Mouse (Mus musculus) midbrain, embryonic 16.5 days (tissue): ENCODE measurements at regions not wholly inside any gene's neighbourhood (a gene's known extent, or its start where the extent isn't known, plus 50 kb on each side); places are given as distances from the start of the nearest gene placed in this dataset.
A peak's percentile ranks its signal among the peaks of the same experiment; 100 is the strongest.

Source experiments
- ATAC-seq: fragments of 200-750 bp; cut with Nextera tagmentation; 2 replicates; pipeline ENCODE4 v1.8.0; 2017; ENCODE audit warnings: moderate TSS enrichment
- H3K27ac ChIP-seq: fragments of 300-500 bp; sonication (generic); 2 replicates; pipeline ENCODE4 v1.5.1; 2014; ENCODE audit warnings: mild to moderate bottlenecking, low read length, mixed read lengths
- H3K27me3 ChIP-seq: fragments of 300-500 bp; sonication (generic); 2 replicates; pipeline ENCODE4 v1.6.1; 2014; ENCODE audit warnings: low read depth, low read length, mixed read lengths; ENCODE audit not compliant: control insufficient read depth, insufficient read depth
- H3K36me3 ChIP-seq: fragments of 300-500 bp; sonication (generic); 2 replicates; pipeline ENCODE4 v1.6.1; 2014; ENCODE audit warnings: mild to moderate bottlenecking, low read length, moderate library complexity, mixed read lengths; ENCODE audit not compliant: control insufficient read depth, insufficient read depth
- H3K4me1 ChIP-seq: fragments of 300-500 bp; sonication (generic); 2 replicates; pipeline ENCODE4 v1.6.1; 2014; ENCODE audit warnings: mild to moderate bottlenecking, low read length, mixed read lengths; ENCODE audit not compliant: control insufficient read depth, insufficient read depth
- H3K4me2 ChIP-seq: fragments of 300-500 bp; sonication (generic); 2 replicates; pipeline ENCODE4 v1.6.1; 2014; ENCODE audit warnings: mild to moderate bottlenecking, low read length, mixed read lengths
- H3K4me3 ChIP-seq: fragments of 300-500 bp; sonication (generic); 2 replicates; pipeline ENCODE4 v1.5.1; 2014; ENCODE audit warnings: low read depth, mild to moderate bottlenecking, low read length, moderate library complexity, mixed read lengths
- H3K9ac ChIP-seq: fragments of 300-500 bp; sonication (generic); 2 replicates; pipeline ENCODE4 v1.6.1; 2014; ENCODE audit warnings: low read depth, low read length, mixed read lengths
- H3K9me3 ChIP-seq: fragments of 300-500 bp; sonication (generic); replicated peaks from 2 replicates; pipeline ENCODE4 v1.6.1; 2014; ENCODE audit warnings: mild to moderate bottlenecking, low read length, mixed read lengths; ENCODE audit not compliant: control insufficient read depth, poor library complexity, severe bottlenecking
- WGBS: fragments of 180-500 bp; shearing (Covaris S2); extraction: QIAGEN DNeasy Blood & Tissue Kit; methylation state at CpG from one replicate; pipeline ENCODE4 v1.1.7; 2014; 5-methylcytosine and 5-hydroxymethylcytosine counted together

GRCm38 (mm10) chr5:51882594-51882993, 307.7 kb downstream of the Dhx15 start:
- Histone ChIP-seq H3K4me2 (no peak overlapping the region), H3K9me3 (no peaks in the 10 kb centered on the region), H3K4me1 (no peaks in the 10 kb centered on the region), H3K9ac (no peak overlapping the region), H3K27ac (no peak overlapping the region), H3K36me3 (no peaks in the 10 kb centered on the region), H3K4me3 (no peak overlapping the region), H3K27me3 (no peaks in the 10 kb centered on the region)
- 75% methylated on average over 4 of the region's 4 CpGs for WGBS
- ATAC-seq = no peak

GRCm38 (mm10) chr5:51882173-51882572, 308.1 kb downstream of the Dhx15 start:
- Histone ChIP-seq H3K4me3 (no peak overlapping the region), H3K36me3 (no peaks in the 10 kb centered on the region), H3K27ac (no peak overlapping the region), H3K4me1 (no peaks in the 10 kb centered on the region), H3K4me2 (no peak overlapping the region), H3K27me3 (no peaks in the 10 kb centered on the region), H3K9me3 (no peaks in the 10 kb centered on the region), H3K9ac (no peak overlapping the region)
- no peak for ATAC-seq
- 86% methylated on average over 3 of the region's 3 CpGs for WGBS

GRCm38 (mm10) chr5:51876846-51877245, 309.3 kb upstream of the Ppargc1a start:
- Histone ChIP-seq H3K4me3 (no peak overlapping the region), H3K4me1 (no peaks in the 10 kb centered on the region), H3K9ac (no peak overlapping the region), H3K27me3 (no peaks in the 10 kb centered on the region), H3K4me2 (no peak overlapping the region), H3K36me3 (no peaks in the 10 kb centered on the region), H3K27ac (no peak overlapping the region), H3K9me3 (no peaks in the 10 kb centered on the region)
- ATAC-seq = no peak
- WGBS = 84% methylated on average over 2 of the region's 2 CpGs

- no peaks in the 10 kb centered on the region for H3K4me1 ChIP-seq
- 91% methylated on average over 5 of the region's 5 CpGs for WGBS
- H3K9ac ChIP-seq = no peak overlapping the region
- no peak overlapping the region for H3K4me2 ChIP-seq
- no peak overlapping the region for H3K27ac ChIP-seq
- H3K4me3 ChIP-seq = no peak overlapping the region
- no peaks in the 10 kb centered on the region for H3K36me3 ChIP-seq
- no peak for ATAC-seq
- no peaks in the 10 kb centered on the region for H3K27me3 ChIP-seq
- no peaks in the 10 kb centered on the region for H3K9me3 ChIP-seq
These were observed 306.0 kb upstream of the Ppargc1a start for GRCm38 (mm10) chr5:51873571-51873970.

GRCm38 (mm10) chr5:51871735-51872134, 304.2 kb upstream of the Ppargc1a start:
- H3K9me3 ChIP-seq = no peaks in the 10 kb centered on the region
- no peaks in the 10 kb centered on the region for H3K36me3 ChIP-seq
- H3K9ac ChIP-seq = no peak overlapping the region
- 94% methylated on average over 12 of the region's 12 CpGs for WGBS
- ATAC-seq = no peak
- no peak overlapping the region for H3K4me2 ChIP-seq
- no peak overlapping the region for H3K27ac ChIP-seq
- H3K4me1 ChIP-seq = no peaks in the 10 kb centered on the region
- no peaks in the 10 kb centered on the region for H3K27me3 ChIP-seq
- H3K4me3 ChIP-seq = no peak overlapping the region

- H3K9ac ChIP-seq = no peak overlapping the region
- no peaks in the 10 kb centered on the region for H3K27me3 ChIP-seq
- no peak overlapping the region for H3K4me3 ChIP-seq
- H3K36me3 ChIP-seq = no peaks in the 10 kb centered on the region
- no peak overlapping the region for H3K27ac ChIP-seq
- WGBS = 82% methylated on average over 18 of the region's 18 CpGs
- H3K4me1 ChIP-seq = no peaks in the 10 kb centered on the region
- ATAC-seq = no peak
- no peaks in the 10 kb centered on the region for H3K9me3 ChIP-seq
- H3K4me2 ChIP-seq = 0 out of 2 replicates have a peak overlapping the region, but pooled peaks have one; percentile 12
These were observed 300.7 kb upstream of the Ppargc1a start for GRCm38 (mm10) chr5:51868223-51868713.

GRCm38 (mm10) chr5:51866002-51866401, 298.5 kb upstream of the Ppargc1a start:
- no peak for ATAC-seq
- no peaks in the 10 kb centered on the region for H3K36me3 ChIP-seq
- no peaks in the 10 kb centered on the region for H3K27me3 ChIP-seq
- H3K4me3 ChIP-seq = no peak overlapping the region
- no peak overlapping the region for H3K9ac ChIP-seq
- no peaks in the 10 kb centered on the region for H3K4me1 ChIP-seq
- WGBS = 84% methylated on average over 2 of the region's 2 CpGs
- H3K27ac ChIP-seq = no peak overlapping the region
- H3K4me2 ChIP-seq = no peak overlapping the region
- no peaks in the 10 kb centered on the region for H3K9me3 ChIP-seq

- Histone ChIP-seq H3K4me2 (no peak overlapping the region), H3K4me1 (no peaks in the 10 kb centered on the region), H3K9me3 (no peaks in the 10 kb centered on the region), H3K27me3 (no peaks in the 10 kb centered on the region), H3K27ac (no peak overlapping the region), H3K36me3 (no peaks in the 10 kb centered on the region), H3K9ac (no peak overlapping the region), H3K4me3 (no peak overlapping the region)
- ATAC-seq = no peak
- WGBS = 80% methylated on average over 5 of the region's 5 CpGs
These were observed 293.0 kb upstream of the Ppargc1a start for GRCm38 (mm10) chr5:51860496-51860895.

GRCm38 (mm10) chr5:51853456-51854124, 286.1 kb upstream of the Ppargc1a start:
- WGBS = 70% methylated on average over 9 of the region's 9 CpGs
- no peaks in the 10 kb centered on the region for H3K9me3 ChIP-seq

More at GRCm38 (mm10) chr5:51853456-51854124, 286.1 kb upstream of the Ppargc1a start:
- Histone ChIP-seq H3K27ac (no peak overlapping the region), H3K4me3 (no peak overlapping the region), H3K36me3 (no peaks in the 10 kb centered on the region), H3K9ac (no peak overlapping the region), H3K27me3 (no peaks in the 10 kb centered on the region), H3K4me1 (no peaks in the 10 kb centered on the region), H3K4me2 (no peak overlapping the region)
- ATAC-seq = no peak
